Mouse (Mus musculus) heart, embryonic 11.5 days (tissue): ENCODE results near the gene Copb2. TPM values are rescaled to one million over a fixed set of nuclear protein-coding genes. Genes with fewer than 3 reads are reported as not detected.

Experiments
- ATAC-seq: fragments of 200-750 bp; cut with Nextera tagmentation; replicated peaks from 2 replicates; pipeline ENCODE4 v1.8.0; 2017; ENCODE audit warnings: moderate library complexity; ENCODE audit not compliant: insufficient number of reproducible peaks, low FRiP score, low TSS enrichment
- H3K27ac ChIP-seq: fragments of 300-500 bp; sonication (generic); 2 replicates; pipeline ENCODE4 v1.5.1; 2014; ENCODE audit warnings: mild to moderate bottlenecking, low read depth, low read length
- H3K27me3 ChIP-seq: fragments of 300-500 bp; sonication (generic); 2 replicates; pipeline ENCODE4 v1.6.1; 2014; ENCODE audit warnings: mild to moderate bottlenecking, low read length, mixed read lengths; ENCODE audit not compliant: control insufficient read depth, insufficient read depth
- H3K36me3 ChIP-seq: fragments of 300-500 bp; sonication (generic); 2 replicates; pipeline ENCODE4 v1.6.1; 2014; ENCODE audit warnings: mild to moderate bottlenecking, low read length, moderate library complexity, mixed read lengths; ENCODE audit not compliant: control insufficient read depth, insufficient read depth
- H3K4me1 ChIP-seq: fragments of 300-500 bp; sonication (generic); 2 replicates; pipeline ENCODE4 v1.6.1; 2014; ENCODE audit warnings: low read length; ENCODE audit not compliant: control insufficient read depth, insufficient read depth
- H3K4me2 ChIP-seq: fragments of 300-500 bp; sonication (generic); 2 replicates; pipeline ENCODE4 v1.6.1; 2014; ENCODE audit warnings: mild to moderate bottlenecking, moderate library complexity
- H3K4me3 ChIP-seq: fragments of 300-500 bp; sonication (generic); 2 replicates; pipeline ENCODE4 v1.5.1; 2014; ENCODE audit warnings: low read depth, low read length
- H3K9ac ChIP-seq: fragments of 300-500 bp; sonication (generic); 2 replicates; pipeline ENCODE4 v1.6.1; 2014; ENCODE audit warnings: mild to moderate bottlenecking, low read depth, low read length, moderate library complexity
- H3K9me3 ChIP-seq: fragments of 300-500 bp; sonication (generic); replicated peaks from 2 replicates; pipeline ENCODE4 v1.6.1; 2016; ENCODE audit warnings: low read length; ENCODE audit not compliant: control insufficient read depth
- WGBS: fragments of 180-500 bp; shearing (Covaris S2); extraction: QIAGEN DNeasy Blood & Tissue Kit; methylation state at CpG from one replicate; pipeline ENCODE4 v1.1.7; 2014; ENCODE audit not compliant: insufficient replicate concordance; 5-methylcytosine and 5-hydroxymethylcytosine counted together
- polyA plus RNA-seq: library from polyadenylated mRNA; unstranded; fragments of >200 nt; fragmentation: Nextera tagmentation; extraction: Ambion mirVana; gene quantifications from 2 replicates; pipeline ENCODE4 v1.2.1, GENCODE M21; 2014

The Copb2 gene
- polyA plus RNA-seq, 1 experiment from 2014 or later = 142 TPM

DNA sequence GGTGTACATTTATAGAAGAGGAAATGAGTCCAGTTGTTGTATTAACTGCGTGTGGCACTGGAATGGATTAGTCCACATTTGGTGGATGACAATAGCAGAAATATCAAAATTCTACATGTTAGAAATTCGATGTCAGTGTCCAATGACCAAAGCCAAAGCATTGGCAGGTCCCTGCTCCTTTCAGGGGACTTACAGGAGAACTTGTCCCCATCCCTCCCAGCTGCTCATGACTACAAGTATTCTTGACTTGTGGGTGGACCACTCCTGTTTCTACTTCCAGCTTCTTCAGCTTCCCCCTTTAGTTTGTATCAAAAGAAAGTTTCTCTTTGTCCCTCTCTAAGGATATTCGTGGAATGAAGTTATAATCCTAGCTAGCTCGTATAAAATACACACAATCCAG, 41.4 kb downstream of the Copb2 start:
- H3K27me3 ChIP-seq = no peaks in the 10 kb centered on the region
- H3K9ac ChIP-seq = no peak overlapping the region
- H3K4me3 ChIP-seq = no peak overlapping the region
- H3K4me1 ChIP-seq = peaks cover 8% of the 10 kb centered on the region; the same call in 1 of the 2 replicates
- ATAC-seq = no peak
- no peak overlapping the region for H3K27ac ChIP-seq
- H3K4me2 ChIP-seq = no peak overlapping the region
- H3K9me3 ChIP-seq = no peaks in the 10 kb centered on the region
- no peaks in the 10 kb centered on the region for H3K36me3 ChIP-seq
- 63% methylated on average over 4 of the region's 4 CpGs for WGBS

DNA sequence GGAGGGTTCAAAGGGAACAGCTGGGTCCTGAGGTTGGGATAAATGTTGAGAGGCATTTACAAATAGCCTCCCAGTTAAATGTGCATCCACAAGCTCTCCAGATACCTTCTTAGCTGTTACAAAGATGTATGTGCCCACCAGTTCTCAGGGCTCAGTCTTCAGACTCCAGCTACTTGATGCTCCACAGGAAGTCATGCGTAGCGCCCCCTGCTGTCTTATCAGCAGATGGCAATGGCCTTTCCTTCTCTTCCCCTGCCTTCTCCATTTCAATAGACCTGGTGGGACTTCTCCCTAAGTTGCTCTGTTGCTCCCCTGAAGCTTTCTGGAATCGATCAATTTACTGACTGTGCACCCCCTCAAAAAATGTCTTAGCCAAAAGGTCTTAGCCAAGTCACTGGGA, 65.0 kb downstream of the Copb2 start:
- no peak overlapping the region for H3K9ac ChIP-seq
- no peak overlapping the region for H3K4me3 ChIP-seq
- H3K27me3 ChIP-seq = peaks cover 12% of the 10 kb centered on the region
- H3K4me1 ChIP-seq = no peaks in the 10 kb centered on the region
- H3K36me3 ChIP-seq = no peaks in the 10 kb centered on the region
- H3K27ac ChIP-seq = no peak overlapping the region
- WGBS = 30% methylated on average over 3 of the region's 3 CpGs
- H3K9me3 ChIP-seq = no peaks in the 10 kb centered on the region
- no peak for ATAC-seq
- H3K4me2 ChIP-seq = no peak overlapping the region

DNA sequence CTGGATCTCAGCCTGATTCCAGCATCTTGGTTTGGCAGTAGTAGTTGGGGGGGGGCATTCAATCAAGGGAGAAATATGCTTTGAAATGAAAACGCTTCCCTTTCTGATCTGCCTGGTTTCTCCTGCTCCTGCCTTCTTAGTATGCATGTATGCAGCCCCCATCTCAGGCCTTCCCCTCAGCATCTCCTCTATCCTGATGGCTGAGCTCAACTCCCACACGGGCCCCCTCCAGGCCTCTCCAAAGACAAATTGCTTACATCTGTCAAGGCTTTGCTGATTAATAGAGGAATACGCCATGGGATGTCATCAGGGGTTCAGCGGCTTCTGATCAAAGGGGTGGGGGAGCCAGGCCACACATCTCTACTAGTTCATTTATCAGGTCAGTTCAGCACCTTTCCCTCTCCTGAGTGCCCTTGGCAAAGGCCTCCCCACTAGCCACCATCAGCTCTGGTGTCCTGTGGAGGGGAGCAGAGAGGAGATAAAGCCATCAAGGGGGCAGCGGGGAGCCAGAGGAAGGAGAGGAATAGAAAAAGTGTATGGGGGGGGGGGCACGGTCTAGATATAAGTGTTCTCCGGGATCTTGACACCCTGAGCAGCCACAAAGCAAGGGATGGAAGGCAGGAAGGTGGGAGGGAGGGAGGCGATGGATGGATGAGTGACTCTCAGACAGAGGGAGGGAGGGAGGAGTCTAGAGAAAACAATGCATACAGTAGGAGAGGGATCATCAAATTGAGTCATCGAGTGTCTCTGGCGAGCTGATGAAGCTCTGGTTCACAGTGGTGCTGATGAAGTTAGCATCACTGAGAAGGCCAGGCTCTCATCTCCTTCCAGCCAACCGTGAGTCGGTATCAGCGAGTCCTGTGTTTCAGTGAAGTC, 70.0 kb downstream of the Copb2 start:
- 62% methylated on average over 13 of the region's 13 CpGs for WGBS
- Histone ChIP-seq H3K27me3 (0 out of 2 replicates have a peak, but pooled peaks cover 2% of the 10 kb centered on the region), H3K4me1 (no peaks in the 10 kb centered on the region), H3K4me2 (no peak overlapping the region), H3K36me3 (no peaks in the 10 kb centered on the region), H3K4me3 (no peak overlapping the region), H3K9me3 (no peaks in the 10 kb centered on the region), H3K9ac (no peak overlapping the region), H3K27ac (no peak overlapping the region)
- no peak for ATAC-seq

Other genes starting within 250 kb of the Copb2 start
- 56.4 and 56.8 TPM in 2 replicates for gene Rbp1, start 140.8 kb upstream of the Copb2 start, polyA plus RNA-seq
- 0.27 and 1.1 TPM in 2 replicates for gene Rbp2, start 77.6 kb upstream of the Copb2 start, polyA plus RNA-seq
- gene Mrps22, start 37.9 kb downstream of the Copb2 start, polyA plus RNA-seq = 65.4 and 66.5 TPM in 2 replicates